ENCODE assay signal across 11 mouse cellular contexts in genomic region chr1:179122476-179123229, GRCm38 (mm10).
DNase-seq lines count a peak whose midpoint lies in the region; ATAC-seq and TF ChIP-seq lines count a peak whose summit lies in the region.
"Had no signal": no experiment of that assay in that cellular context is flagged by ENCODE, and none has a peak within 500 bp of the region (broad histone marks: within the 10 kb centered on the region; RNA-seq: fewer than 3 reads in every experiment).

No protein-coding gene starts in this region.

- H3K4me1 ChIP-seq in hindbrain, embryonic 11.5 days (replicated peaks; ENCODE audit: control insufficient read depth, insufficient read depth, low read length), result no peaks in the 10 kb centered on the region
- peaks cover 23% of the 10 kb centered on the region for H3K4me1 ChIP-seq in hindbrain, embryonic 10.5 days (replicated peaks)
- H3K4me1 ChIP-seq in midbrain, postnatal 0 days (ENCODE audit: insufficient read depth, low read length), result no peaks in the 10 kb centered on the region
- peaks cover 18% of the 10 kb centered on the region for H3K4me1 ChIP-seq in midbrain, embryonic 10.5 days

- no peak overlapping the region for H3K9ac ChIP-seq in hindbrain, embryonic 11.5 days (ENCODE audit: low read depth, low read length)
- no peak overlapping the region for H3K9ac ChIP-seq in midbrain, postnatal 0 days (replicated peaks; ENCODE audit: low read length, poor library complexity, severe bottlenecking)
- H3K9ac ChIP-seq: heart, embryonic 12.5 days; liver, embryonic 12.5 days had no signal

- ATAC-seq in hindbrain, embryonic 11.5 days (ENCODE audit: low FRiP score), result peak; percentile 48; the same call in 1 of the 2 replicates
- no peak for ATAC-seq in midbrain, postnatal 0 days (ENCODE audit: low FRiP score)
- ATAC-seq in erythroid progenitor cell, adult 5-6 weeks (replicated peaks; ENCODE audit: low FRiP score, poor library complexity, severe bottlenecking), result no peak
- ATAC-seq: liver, embryonic 12.5 days had no signal

- no peak overlapping the region for H3K27ac ChIP-seq in hindbrain, embryonic 11.5 days (ENCODE audit: low read depth, low read length)
- no peak overlapping the region for H3K27ac ChIP-seq in hindbrain, embryonic 10.5 days
- no peak overlapping the region for H3K27ac ChIP-seq in midbrain, postnatal 0 days (ENCODE audit: low read depth, low read length)
- no peak overlapping the region for H3K27ac ChIP-seq in midbrain, embryonic 10.5 days (replicated peaks)
- H3K27ac ChIP-seq: liver, embryonic 12.5 days had no signal

- TF ChIP-seq CTCF in midbrain, postnatal 0 days (IDR thresholded peaks at IDR 0.05), result no peak

- no peaks in the 10 kb centered on the region for H3K36me3 ChIP-seq in hindbrain, embryonic 11.5 days (ENCODE audit: control insufficient read depth, insufficient read depth, low read length)
- H3K36me3 ChIP-seq in hindbrain, embryonic 10.5 days, result no peaks in the 10 kb centered on the region
- H3K36me3 ChIP-seq in midbrain, postnatal 0 days (ENCODE audit: insufficient read depth, low read length), result no peaks in the 10 kb centered on the region
- H3K36me3 ChIP-seq in midbrain, embryonic 10.5 days, result no peaks in the 10 kb centered on the region
- H3K36me3 ChIP-seq: heart, embryonic 12.5 days; liver, embryonic 12.5 days had no signal

- H3K4me3 ChIP-seq in hindbrain, embryonic 11.5 days (ENCODE audit: low read depth, low read length), result no peak overlapping the region
- H3K4me3 ChIP-seq in hindbrain, embryonic 10.5 days, result no peak overlapping the region
- H3K4me3 ChIP-seq in midbrain, postnatal 0 days (ENCODE audit: low read depth, low read length), result no peak overlapping the region
- no peak overlapping the region for H3K4me3 ChIP-seq in midbrain, embryonic 10.5 days
- H3K4me3 ChIP-seq: heart, embryonic 12.5 days; liver, embryonic 12.5 days had no signal

- 76% methylated on average over 11 of the region's 11 CpGs for WGBS in hindbrain, embryonic 11.5 days
- WGBS in hindbrain, embryonic 10.5 days, result 85% methylated on average over 11 of the region's 11 CpGs
- WGBS in midbrain, postnatal 0 days, result 62% methylated on average over 11 of the region's 11 CpGs
- WGBS in midbrain, embryonic 10.5 days, result 92% methylated on average over 11 of the region's 11 CpGs

- no peaks in the 10 kb centered on the region for H3K27me3 ChIP-seq in hindbrain, embryonic 11.5 days (ENCODE audit: control insufficient read depth, insufficient read depth, low read length)
- H3K27me3 ChIP-seq in hindbrain, embryonic 10.5 days (ENCODE audit: insufficient read depth, poor library complexity, severe bottlenecking), result no peaks in the 10 kb centered on the region; the same call in 1 of the 2 replicates
- H3K27me3 ChIP-seq in midbrain, postnatal 0 days (ENCODE audit: insufficient read depth, low read length), result no peaks in the 10 kb centered on the region
- H3K27me3 ChIP-seq in midbrain, embryonic 10.5 days (ENCODE audit: low read depth, poor library complexity, severe bottlenecking), result no peaks in the 10 kb centered on the region
- H3K27me3 ChIP-seq: heart, embryonic 12.5 days; liver, embryonic 12.5 days had no signal

- H3K4me2 ChIP-seq in hindbrain, embryonic 11.5 days (replicated peaks; ENCODE audit: low read depth, low read length), result no peak overlapping the region
- H3K4me2 ChIP-seq in midbrain, postnatal 0 days (ENCODE audit: low read depth, low read length, poor library complexity, severe bottlenecking), result no peak overlapping the region
- H3K4me2 ChIP-seq: heart, embryonic 12.5 days; liver, embryonic 12.5 days had no signal

- no peak for DNase-seq in hindbrain, embryonic 11.5 days (ENCODE audit: low spot score)
- DNase-seq in hindbrain, embryonic 10.5 days (ENCODE audit: low spot score), result no peak
- peak; percentile 26 for DNase-seq in midbrain, postnatal 0 days (ENCODE audit: low spot score)
- DNase-seq in midbrain, embryonic 10.5 days (ENCODE audit: low spot score), result no peak
- peak; percentile 67 to 74 for DNase-seq in cerebellum, postnatal 14 days
- no peak for DNase-seq in left cerebral cortex, postnatal 25 days (ENCODE audit: low spot score in 2 of 2)
- no peak for DNase-seq in urinary bladder, postnatal 36 days (ENCODE audit: low spot score in 2 of 2)
- DNase-seq: thymus, postnatal 25 days had no signal

- H3K9me3 ChIP-seq in hindbrain, embryonic 11.5 days (ENCODE audit: control insufficient read depth, low read length), result no peaks in the 10 kb centered on the region
- no peaks in the 10 kb centered on the region for H3K9me3 ChIP-seq in hindbrain, embryonic 10.5 days
- H3K9me3 ChIP-seq in midbrain, postnatal 0 days (ENCODE audit: low read length), result no peaks in the 10 kb centered on the region
- H3K9me3 ChIP-seq in midbrain, embryonic 10.5 days (replicated peaks), result no peaks in the 10 kb centered on the region
- H3K9me3 ChIP-seq: heart, embryonic 12.5 days; liver, embryonic 12.5 days had no signal

- intact Hi-C loops in left cerebral cortex, postnatal 25 days (cut with DNase I), result no loop called here

Comparison
In these comparisons a context has a peak if more than half of its experiments do, and no peak if none do; other contexts are left out.
1. DNase-seq: peak in midbrain, postnatal 0 days (single experiment) and cerebellum, postnatal 14 days (2 of 2); none in hindbrain, embryonic 11.5 days (single experiment), hindbrain, embryonic 10.5 days (single experiment), midbrain, embryonic 10.5 days (single experiment), left cerebral cortex, postnatal 25 days (0 of 2) and urinary bladder, postnatal 36 days (0 of 2).